Mouse (Mus musculus): ENCODE measurements around the gene Pkdrej.

Pkdrej gene

GRCm38 (mm10) chr15:85772146-85772740 lies 49.3 kb downstream of the Pkdrej start:
- DNase-seq (ENCODE audit: extremely low read depth, insufficient read length, low spot score): no peak

- DNase-seq (ENCODE audit: extremely low read depth, insufficient read length, low spot score): no peak
Measured at GRCm38 (mm10) chr15:85771306-85772121, 50.0 kb downstream of the Pkdrej start.

- no peak for DNase-seq (ENCODE audit: extremely low read depth, insufficient read length, low spot score)
Measured at GRCm38 (mm10) chr15:85768991-85769390, 52.5 kb downstream of the Pkdrej start.

GRCm38 (mm10) chr15:85766677-85767076 lies 54.9 kb downstream of the Pkdrej start:
- no peak for DNase-seq (ENCODE audit: extremely low read depth, insufficient read length, low spot score)

GRCm38 (mm10) chr15:85765022-85765421 lies 56.5 kb downstream of the Pkdrej start:
- no peak for DNase-seq (ENCODE audit: extremely low read depth, insufficient read length, low spot score)
